Mouse (Mus musculus) mouse embryonic stem cell (cell line): ENCODE data around the gene Ada.

ENCODE experiments used
- in situ Hi-C, 2 experiments: fragments of 300-500 bp; cut with MboI; formaldehyde crosslinking; loops; 1 replicate in 1 of 2; 3 replicates in 1 of 2; pipeline ENCODE4 v1.14.3; 2019 to 2020; ENCODE audit warnings: low sequenced_read_pairs in 2 of 2, low pct_unique_long_range_greater_than_20kb in 1 of 2, mixed read lengths in 1 of 2; ENCODE audit not compliant: unreplicated experiment in 1 of 2

Gene Ada

DNA sequence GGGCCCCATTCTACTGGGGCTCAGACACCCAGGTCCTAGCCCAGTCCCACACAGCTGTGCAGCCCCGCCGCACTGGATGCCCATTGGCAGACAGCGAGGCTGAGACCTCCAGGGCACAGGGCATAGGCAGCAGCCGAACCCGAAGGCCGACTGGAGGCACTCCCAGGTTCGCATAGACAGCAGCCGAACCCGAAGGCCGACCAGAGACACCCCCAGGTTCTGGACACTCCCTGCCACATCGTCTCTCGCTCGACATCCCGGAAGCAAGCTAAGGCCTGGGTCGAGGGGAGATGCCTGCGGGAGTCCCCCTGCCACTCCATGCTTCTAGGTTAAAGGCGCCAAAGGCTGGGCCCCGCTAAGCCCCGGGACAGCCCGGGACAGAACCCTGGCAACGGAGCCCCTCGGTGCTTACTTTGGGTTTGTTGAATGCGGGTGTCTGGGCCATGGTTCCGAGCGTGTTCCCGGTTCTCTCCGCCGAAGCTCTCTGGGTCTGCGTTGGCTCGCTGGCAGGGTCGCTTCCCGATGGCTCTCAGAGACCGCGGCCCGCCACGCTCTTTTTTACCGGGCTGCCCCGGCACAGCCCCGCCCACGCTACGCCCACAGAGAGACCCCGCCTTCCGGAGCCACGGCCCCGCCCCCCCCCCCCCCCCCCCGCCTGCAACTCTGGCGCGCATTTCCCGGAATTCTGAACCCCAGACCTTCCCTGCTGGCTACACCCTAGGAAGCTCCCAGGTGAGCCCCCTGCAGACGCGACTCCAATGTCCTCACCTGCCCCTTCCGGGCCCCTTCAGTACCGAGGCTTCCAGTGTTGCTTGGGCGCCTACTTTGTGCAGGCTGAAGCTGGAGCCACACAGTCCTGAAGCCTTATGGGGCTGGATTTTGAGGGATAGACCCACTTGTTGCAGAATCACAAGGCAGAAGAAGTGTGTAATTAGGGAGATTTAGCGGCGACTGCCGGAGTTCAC is at the start of gene Ada:
Ada (minus strand) TSS at position 593 of the 965 bp plus-strand sequence.
- in situ Hi-C loops = no loop called here

DNA sequence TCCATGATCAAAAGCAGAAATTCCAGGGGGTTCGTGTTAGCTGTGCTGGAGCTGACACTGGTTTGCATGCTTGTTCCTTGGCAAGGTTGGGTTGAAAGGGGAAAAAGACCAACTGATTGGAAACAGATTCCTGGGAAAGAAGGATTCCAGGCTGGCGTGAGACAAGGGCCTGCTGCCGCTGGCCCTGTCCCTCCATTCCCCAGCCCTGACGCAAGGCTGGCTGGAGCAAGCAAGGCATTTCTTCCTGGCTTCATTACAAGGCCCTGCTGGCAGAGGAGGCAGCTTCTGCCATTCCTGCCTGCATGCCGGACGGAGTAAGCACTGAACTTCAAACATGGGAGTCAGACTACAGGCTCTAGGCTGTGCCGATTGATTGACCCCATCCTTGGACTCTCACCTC is 48.4 kb upstream of the Ada start:
- in situ Hi-C loops = no loop called here

DNA sequence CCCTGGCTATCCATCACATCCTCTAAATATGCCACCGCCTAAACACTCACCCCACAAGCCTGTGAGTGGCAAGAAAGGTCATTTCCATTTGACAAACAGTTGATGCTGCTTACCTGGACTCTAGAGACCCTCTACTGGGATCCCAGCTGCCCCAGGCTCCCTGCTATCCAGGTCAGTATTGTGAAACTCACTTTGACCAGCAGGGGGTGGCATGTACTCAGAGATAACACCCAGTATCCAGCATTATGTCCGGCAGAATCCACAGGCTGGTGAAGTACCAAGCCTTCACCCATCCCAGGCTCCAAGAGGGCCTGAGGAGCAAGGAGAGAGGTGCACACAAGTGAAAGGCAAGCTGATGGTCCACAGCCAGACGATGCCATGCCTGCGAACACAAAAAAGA is 38.4 kb upstream of the Ada start:
- in situ Hi-C loops = no loop called here

DNA sequence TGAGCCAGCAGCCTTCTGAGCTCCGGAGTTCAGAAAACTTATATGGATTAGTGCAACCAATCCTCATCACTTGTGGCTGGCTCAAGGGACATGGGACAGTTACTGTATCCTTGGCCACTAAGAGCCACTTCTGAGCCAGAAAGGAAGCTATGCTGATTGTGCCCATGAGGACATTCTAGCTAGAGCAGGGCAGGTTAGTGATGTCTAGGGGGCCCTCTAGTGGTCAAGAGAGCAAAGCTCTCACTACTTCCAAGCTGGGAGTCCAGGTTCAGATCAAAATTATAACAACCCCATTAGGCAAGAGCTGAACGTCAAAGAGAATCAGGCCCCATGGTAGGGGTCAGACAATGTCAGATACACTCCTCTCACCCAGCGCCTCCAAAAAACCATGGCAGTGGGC is 37.7 kb upstream of the Ada start:
- in situ Hi-C loops = no loop called here

DNA sequence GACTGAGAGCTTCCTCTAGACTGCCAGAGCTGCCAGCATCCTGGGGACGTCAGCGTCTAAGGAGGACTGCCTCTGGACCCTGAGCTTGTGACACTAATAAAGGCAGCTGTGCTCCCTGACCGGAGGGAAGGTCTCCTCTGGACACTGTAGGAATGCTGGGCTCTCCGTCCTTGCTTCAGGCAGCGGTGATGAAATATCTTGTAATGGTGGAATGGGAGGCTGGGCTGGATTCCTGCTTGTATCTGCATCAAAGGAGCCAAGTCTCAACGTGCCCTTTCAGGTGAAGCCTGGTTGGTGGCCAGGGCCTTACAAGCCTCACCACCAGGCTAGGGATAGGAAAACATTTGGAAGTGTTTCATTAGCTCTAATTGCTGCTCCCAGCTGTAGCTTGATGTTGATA is 37.0 kb upstream of the Ada start:
- in situ Hi-C loops = no loop called here

DNA sequence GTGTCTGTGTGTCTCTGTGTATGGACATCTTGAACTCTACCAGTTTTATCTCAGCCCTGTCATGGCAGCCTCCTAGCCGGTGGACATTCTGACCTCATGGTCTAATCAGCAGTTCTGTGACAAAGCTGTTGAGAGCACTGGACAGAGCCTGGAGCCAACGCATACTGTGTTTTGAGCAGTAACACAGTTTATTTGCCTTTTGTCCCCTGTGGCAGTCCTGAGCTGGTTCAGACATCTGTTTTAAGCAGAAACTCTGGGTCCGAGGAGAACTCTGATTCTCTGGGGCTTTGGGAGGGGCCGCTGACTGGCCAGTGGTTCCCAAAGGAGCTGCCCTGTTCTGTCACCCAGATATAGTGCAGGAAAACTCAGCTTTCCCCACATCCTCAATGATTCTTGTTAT is 33.9 kb upstream of the Ada start:
- in situ Hi-C loops = no loop called here

DNA sequence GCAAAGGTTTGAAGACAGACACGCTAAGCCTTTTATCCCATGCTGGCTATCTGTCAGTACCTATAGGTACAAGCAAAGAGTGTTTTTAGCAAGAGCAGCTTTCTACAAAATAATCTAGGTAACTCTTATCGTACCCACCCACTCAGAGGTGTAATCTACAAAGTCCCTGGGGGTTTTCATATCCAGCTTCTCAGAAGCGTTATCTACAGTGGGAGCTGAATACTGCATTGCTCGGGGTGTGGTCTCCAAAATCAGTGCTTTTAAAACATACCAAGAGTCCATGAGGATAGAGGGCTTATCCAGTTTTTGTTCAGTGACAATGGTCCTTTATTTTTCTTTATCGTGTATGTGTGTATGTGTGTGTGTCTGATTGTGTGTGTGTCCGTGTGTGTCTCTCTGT is 33.3 kb upstream of the Ada start:
- in situ Hi-C loops = no loop called here

DNA sequence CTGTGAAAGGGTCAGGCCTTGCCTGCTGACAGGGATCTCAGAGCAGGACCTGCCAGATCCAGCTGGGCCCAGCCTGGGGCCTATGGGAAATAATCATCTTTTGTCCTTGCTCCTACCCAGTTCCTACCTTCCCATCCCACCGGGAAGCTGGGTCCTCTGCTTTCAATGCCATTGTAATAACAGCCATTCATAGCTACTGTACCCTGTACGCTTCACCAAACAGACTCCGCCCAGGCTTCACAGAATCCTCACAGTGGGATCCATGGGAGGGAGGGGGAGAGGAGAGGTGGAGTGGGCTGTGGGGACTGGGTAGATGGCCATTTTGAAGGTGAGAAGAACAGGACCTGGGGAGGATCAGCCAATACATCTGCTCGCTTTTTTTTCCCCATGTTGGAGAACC is 28.9 kb upstream of the Ada start:
- in situ Hi-C loops = no loop called here

DNA sequence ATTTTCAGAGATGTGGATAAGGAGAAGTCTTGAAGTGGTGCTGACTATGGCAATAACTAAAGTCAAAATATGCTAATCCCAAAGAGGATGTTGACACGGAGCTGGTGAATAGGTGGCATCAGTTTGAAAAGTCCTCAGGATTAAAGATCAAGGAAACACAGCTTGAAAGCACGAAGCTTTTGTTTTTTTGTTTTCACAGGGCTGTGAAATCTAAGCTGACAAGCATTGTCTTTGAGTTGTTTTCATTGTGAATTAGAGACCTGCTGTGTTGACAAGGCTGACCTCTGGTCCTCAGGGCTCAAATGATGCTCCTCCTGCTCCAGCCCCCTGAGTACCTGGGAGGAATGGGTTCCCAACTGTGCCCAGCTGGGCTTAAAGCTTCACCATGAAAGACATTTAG is 27.0 kb upstream of the Ada start:
- in situ Hi-C loops = no loop called here

DNA sequence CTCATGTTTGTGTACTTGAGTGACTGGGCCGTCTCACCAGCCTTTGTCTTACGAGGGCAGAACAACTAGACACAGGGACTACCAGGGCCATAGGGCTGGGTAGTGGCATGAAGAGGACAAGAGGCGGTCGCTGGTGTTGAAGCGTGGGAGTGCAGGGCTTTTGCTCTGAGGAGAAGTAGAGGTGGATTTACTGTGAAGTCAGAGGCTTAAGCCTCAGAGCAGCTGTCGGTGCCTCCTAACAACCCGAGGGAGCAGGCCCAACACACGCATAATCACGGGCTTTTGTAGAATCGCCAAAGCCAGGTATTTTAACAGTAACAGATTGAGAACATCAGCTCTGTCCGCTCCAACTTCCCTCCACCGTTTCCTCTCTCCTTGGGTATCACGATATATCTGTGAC is 26.6 kb upstream of the Ada start:
- in situ Hi-C loops = no loop called here

DNA sequence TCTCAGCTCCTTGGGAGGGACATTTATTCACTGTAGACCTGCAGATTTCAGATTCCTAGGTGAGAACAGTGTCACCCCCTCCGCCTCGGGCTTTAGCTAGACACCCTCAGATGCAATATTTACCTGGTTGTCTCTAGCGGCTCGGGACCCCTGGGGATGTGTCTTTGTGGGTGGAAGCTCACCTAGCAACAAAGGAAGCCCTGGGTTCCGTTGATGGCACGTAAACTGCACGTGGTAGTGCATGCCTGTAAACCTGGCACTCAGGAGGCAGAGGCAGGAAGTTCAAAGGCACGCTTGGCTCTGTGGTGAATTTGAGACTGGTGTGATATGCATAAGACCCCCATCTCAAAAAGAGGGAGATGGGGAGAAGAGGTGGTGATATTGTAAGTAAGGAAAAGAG is 20.7 kb upstream of the Ada start:
- in situ Hi-C loops = no loop called here

DNA sequence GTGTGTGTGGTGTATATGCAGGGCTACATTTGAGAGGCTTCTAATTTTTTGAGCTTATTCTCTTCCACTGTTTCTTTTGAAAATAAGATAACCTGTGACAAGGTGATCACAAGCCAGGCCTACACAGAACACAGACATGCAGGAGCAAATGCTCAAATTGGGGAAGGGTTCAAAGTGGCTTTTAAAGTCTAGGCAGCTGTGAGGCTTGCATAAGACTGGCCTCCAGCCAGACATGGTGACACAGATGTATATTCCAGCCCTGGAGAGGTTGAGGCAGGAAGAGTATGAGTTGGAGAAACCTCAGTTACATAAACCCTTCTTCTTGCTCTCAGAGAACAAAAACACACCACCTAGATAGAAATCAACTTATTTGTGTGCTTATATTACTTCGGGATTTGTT is 16.9 kb upstream of the Ada start:
- in situ Hi-C loops = no loop called here

DNA sequence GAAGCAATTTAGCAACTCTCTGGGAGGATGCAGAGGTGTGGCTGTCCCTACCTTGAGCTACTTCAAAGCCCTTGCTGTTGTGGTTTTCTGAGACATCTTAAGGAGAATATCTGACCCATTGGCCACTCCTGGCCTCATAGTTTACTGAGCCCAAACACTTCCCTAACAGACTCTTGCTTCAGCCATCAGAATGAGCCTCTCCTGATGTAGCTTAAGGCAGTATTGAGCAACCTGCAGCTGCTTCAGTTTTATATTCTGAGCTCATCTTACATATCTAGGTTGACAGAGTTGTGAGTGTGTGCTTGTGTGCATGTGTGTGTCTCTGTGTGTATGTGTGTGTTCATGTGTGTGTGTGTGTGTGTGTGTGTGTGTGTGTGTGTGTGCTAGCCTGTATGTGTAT is 16.2 kb upstream of the Ada start:
- in situ Hi-C loops = no loop called here

DNA sequence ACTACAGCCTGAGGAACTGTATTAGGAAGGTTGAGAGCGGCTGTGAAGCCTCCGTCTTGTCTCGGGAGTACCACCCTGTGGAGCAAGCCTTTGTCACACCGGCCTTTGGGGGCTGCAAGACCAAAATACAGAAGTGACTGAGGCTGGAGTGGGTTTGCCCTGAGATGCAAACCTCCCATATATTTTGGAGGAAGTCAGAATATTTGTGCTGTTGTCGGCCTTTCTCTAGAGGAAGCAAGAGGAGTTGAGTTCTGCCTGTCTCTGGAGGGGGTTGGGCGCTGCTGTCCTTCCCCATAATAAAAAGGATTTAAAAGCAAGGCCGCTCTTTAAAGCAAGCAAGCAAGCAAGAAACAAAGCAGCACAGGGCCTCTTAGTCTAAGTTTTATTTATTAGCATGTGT is 11.4 kb upstream of the Ada start:
- in situ Hi-C loops = no loop called here

DNA sequence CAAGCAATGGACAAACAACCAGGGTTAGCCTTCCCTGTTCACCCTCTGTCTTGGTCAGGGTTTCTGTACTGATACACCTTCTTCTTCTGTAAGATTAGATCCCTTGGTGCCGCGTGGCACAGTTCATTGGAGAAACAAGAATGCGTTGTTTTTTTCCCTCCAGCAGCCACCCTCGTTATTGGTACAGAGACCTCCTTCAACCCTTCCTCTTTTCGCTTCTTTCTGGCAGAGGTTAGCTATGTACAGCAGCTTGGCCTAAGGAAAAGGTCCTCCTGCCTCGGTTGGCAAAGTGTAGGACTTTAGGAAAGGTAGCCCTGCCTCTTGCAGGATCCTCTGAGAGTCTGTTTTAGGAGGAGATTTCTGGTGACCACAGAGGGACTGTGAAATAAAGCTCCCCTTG is 10.6 kb upstream of the Ada start:
- in situ Hi-C loops = no loop called here

DNA sequence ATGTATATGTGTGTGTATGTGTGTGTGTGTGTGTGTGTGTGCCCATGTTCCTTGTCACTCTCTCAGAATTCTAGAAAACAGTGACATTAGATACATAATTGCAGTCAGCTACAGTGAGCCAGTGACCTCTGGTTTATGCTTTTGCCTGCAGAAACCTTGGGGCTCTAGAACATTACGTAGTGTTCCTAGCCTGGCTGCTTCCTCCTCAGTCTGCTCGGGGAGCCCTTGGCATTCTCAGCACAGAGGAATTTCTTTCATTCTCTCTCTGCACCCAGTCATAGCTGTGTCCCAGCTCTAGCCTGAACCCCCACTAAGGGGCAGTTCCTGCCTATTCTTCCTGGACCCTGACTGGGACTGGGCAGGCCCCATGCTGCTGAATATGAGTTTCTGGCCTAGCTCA is 8.1 kb upstream of the Ada start:
- in situ Hi-C loops = no loop called here

DNA sequence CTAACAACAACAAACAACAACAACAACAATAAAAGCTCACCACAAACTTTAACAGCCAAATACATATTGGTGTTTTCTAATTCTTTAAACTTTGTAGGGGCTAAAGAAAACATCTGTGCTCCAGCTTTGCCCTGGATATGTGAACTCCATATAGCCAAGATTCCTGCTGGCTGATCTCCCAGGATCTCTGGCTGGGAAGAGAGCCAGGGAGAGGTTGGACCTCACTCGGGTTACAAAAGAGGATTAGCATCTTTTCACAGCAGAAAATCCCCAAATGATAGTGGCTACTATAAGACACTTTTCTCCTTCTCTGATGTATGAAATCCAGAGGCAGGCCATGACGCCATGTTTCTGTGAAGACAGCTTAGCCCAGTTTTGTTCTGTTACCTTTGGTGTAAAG is 6.7 kb upstream of the Ada start:
- in situ Hi-C loops = no loop called here

DNA sequence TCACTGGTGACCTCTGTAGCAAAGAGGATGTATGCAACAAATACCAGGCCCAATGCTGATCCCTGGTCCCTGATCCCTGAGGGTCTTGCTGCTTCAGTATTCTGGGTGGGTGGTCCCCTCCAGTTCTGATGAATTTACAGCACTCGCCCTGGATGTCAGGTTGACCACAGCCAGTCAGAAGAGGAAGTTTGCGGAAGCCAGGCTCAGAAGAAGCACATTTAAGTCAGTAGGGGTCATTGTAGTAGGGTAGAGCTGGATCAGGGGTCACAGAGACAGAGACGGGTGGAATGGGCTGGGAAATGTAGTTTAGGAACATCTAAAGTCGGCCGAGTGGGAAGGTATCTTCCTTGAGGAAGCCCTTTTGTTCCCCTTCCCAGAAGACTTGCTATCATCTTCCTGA is 4.2 kb upstream of the Ada start:
- in situ Hi-C loops = no loop called here

DNA sequence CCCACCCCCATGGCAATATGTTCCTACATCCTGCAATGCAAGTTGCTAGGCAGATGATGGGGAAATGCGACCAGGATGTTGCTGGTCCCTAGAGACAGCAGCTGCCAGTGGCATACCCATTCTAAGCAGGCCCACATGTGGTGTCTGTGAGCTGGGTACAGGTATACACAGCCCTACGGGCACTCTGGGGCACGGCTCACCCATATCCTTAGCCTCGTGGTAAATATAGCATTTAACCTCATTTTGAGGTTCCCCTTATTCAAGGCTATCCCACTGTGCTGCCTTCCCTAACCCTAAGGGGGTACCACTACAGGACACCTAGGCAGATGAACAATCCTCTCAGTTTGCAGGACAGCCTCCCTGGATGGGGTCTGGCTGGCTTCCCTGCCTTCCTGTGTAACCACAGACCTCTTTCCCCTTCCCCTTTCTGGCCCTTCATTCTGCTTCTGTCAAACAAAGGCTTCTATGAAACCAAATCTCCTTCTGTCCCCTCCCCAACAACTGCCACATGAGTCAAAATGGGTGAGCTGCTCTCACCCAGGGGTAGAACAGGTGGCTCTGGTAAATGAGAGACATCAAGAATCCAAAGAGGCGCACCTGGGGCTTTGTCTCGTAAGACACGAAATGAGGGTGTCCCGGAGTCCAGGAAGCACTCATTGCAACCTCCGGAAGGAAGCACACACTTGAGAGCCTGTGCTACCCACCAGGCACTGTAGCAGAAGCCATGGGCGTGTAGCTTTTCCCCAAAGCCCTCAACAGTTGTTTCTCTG is 5.1 kb downstream of the Ada start:
- in situ Hi-C loops = no loop called here

DNA sequence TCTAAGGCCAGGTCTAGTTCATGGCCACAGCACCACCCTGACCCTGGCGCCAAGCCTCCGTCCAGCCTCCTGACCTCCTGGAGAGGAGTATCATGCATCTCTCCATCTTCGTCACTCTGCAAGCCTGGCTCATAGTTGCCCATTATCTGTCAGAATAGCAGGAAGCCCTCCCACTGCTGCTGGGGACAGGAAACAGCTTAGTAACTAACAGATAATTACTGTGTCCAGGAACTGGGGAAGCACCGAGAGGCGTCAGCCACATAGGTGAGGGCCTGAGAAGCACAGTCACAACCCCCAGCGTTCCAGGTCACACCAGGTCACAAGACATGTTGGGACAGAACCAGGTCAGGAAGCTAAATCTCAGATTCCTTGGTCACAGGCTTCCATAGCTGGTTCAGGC is 6.7 kb downstream of the Ada start:
- in situ Hi-C loops = no loop called here
